Mouse (Mus musculus): ENCODE measurements around the gene Ranbp6.

DNA sequence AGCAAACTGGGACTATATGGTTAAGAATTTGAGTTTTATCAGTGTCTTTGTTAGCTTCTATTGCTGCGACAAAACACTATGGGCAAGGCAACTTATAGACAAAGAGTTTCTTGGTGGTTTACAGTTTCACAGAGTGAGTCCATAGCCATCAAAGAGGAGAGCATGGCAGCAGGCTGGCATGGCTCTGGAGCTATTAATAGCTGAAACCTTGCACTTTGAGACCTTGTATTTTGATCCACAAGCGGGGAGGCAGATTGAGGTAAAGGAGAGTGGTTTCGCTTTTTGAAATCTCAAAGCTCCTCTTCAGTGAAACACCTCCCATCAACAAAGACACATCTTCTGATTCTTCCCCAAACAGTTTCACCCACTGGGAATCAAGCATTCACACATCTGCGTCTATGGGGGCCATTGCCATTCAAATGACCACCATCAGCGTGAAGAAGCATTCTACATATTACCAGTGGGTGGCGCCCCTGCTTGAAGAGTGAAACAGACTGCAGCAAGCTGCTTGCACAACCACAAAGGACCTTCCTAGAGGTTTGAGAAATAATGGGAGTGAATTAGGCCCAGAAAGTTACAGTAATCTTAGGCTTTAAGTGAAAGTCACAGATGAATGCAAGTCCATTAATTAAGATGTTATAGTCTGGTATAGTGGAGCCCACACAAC, 11.4 kb upstream of the Ranbp6 start:
- TF ChIP-seq CTCF (IDR thresholded peaks at IDR 0.05; ENCODE audit: extremely low read depth, insufficient read depth, low read length), result peak; percentile 52
- no peak for TF ChIP-seq POLR2A (IDR thresholded peaks at IDR 0.05; ENCODE audit: extremely low read depth, insufficient read depth, low read length)
